Mouse (Mus musculus): ENCODE measurements around the gene Vrk1.

DNA sequence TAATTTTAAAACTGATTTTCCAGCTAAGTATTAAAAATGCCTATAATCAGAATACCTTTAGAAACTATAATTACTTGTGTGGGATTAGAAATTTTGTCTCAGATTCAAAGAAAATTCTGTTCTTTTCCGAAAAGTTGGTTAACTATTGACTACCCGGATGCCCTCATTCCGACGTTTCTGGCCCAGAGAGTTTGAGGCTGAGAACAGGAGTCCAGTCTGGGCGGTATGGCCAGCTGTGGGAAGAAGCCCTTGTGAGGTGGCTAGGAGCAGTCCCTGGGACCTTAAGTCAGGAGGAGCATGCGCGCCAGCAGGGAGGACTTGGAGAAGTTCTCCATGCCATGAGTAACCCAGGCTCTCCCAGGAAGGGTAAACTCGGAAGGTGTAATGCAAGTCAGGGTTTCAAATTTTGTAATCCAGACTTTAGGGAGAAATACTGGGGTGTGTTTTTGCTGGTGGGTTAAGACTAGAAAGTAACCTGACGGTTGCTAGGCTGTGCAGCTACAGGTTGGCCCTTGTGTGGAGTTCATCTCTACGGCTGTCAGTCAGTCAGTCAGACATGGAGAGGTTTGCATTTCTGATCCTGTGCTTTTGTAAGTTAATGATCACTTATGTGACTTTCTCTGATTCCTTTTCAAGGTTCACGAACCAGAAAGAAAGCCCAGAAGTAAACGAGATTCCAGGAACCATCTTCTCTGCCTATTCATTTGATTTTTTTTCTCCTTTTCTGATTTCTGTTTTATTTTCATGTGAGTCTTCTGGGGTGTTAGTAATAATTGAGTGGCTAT lies 64.5 kb downstream of the Vrk1 start:
- TF ChIP-seq GATA1 (IDR thresholded peaks at IDR 0.05; ENCODE audit: borderline replicate concordance, low read length) (no peak), FLI1 (IDR thresholded peaks at IDR 0.05; ENCODE audit: low read length) (no peak)

Measured in megakaryocyte, embryonic 14.5 days (primary cell).